Mouse (Mus musculus) neutrophil, adult 65 days (primary cell): Measurements from ENCODE around the gene Lgals4. TPM values are rescaled to one million over a fixed set of nuclear protein-coding genes. Genes with fewer than 3 reads are reported as not detected.

Experiments
- total RNA-seq: library from RNA; stranded (reverse); gene quantifications from 2 replicates; pipeline ENCODE4 v1.2.4, GENCODE M21; 2023

Lgals4 gene
- 14.9 and 15.9 TPM in 2 replicates for total RNA-seq

DNA sequence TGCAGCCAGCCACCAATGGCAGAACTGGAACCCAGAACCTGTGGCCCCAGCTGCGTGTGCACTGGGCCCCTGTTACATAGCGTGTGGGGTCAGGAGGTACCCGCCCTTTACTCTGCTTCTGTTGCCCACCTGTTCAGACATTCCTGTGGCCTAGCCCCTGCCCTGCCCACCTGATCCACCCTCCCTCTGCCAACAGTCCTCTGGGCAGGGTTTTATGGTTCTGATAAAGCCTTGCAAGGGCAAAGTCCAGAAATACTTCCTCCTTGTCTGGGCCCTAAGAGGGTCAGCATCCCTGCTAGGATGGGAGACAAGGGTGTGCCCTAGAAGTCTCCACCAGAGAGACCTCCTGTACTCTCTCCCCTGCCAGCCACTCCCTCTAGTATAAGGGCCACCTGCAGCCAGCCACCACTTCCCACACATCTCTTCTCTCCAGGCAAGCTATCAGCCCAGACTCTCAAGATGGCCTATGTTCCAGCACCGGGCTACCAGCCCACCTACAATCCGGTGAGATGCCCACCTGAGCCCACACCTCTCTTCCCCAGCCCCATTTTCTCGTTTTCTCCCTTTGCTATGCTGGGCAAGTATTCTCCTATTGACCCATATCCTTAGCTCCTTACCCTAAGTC is at the start of gene Lgals4:
Gene Lgals4, plus strand, starts transcription at position 132 of the 625 bp plus-strand sequence.

DNA sequence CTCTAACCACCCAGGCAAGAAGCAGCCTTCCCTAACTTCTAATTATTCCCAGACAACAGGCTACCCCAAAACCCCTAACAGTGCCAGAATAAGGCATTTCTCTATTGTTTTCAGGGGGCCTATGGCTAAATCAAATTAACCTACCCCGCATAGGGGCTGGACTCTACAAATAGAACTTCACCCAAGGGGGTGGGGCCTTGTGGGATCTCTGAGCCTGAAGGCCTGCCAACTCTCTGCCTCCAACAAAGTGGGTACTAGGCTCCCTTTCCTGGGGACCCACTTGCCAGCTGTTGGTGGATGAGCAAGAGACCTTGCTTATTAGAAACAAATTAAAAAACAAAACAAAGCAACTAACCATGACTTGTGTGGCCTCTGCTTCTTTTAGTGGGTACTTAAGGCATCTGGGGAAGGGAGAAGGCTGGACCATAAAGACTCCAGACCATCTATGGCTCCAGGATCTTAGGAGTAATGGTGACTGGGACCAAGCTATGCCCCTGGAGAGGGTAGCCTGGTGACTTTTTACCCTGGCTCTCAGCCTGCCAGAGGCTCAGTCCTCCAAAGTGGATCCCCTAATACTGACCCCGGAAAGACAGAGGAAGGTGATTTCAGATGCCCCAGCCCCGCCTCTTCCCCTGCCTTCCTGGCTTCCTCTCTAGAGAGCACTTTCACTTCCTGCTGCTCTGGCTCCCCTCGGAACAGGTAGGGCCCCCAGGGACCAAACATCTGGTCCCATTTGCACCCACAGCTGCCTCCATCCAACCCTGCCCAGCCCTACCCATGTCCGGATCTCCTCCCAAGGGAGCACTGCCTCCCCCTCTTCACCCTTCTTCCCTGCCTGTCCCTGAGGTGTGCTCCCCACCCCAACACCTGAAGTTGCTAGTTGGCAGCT is 45.1 kb upstream of the Lgals4 start, which contains the start of gene Rinl:
Gene Rinl, plus strand, starts transcription at position 663 of the 889 bp plus-strand sequence.

DNA sequence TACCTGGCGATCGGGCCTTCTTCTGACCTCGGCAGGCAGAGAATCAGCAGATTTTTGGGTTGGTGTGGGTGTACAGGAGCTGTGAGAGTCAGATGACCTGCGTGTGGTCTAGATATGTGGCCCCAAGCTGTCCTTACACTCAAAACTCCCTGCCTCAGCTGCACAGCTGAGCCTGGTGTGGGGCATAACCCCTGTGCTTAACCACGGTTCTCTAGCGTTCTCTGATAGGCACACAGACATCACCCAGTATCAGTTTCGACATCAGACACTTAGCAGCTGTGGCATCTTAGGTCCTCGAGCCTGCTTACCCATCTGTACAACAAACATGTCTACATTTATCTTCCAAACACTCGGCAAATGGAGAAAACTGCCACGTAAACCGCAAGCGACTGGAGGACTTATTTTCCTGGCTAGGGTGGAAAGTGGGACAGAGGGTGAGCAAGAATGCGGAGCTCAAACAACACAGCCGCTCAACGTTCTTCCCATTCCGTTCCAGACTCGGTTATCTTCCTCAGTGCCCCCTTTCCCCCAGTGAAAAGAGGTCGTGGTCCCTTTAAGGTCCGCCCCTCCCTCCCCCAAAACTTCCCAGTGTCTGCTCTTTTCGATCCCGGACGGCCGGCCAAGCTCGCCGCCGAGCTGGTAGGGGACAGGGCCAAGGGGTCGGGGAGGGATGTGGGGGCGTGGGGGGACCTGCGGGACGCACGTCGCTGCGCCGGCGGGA is 25.3 kb upstream of the Lgals4 start, which contains the start of gene Hnrnpl:
Gene Hnrnpl, plus strand, starts transcription at position 321 of the 721 bp plus-strand sequence.

DNA sequence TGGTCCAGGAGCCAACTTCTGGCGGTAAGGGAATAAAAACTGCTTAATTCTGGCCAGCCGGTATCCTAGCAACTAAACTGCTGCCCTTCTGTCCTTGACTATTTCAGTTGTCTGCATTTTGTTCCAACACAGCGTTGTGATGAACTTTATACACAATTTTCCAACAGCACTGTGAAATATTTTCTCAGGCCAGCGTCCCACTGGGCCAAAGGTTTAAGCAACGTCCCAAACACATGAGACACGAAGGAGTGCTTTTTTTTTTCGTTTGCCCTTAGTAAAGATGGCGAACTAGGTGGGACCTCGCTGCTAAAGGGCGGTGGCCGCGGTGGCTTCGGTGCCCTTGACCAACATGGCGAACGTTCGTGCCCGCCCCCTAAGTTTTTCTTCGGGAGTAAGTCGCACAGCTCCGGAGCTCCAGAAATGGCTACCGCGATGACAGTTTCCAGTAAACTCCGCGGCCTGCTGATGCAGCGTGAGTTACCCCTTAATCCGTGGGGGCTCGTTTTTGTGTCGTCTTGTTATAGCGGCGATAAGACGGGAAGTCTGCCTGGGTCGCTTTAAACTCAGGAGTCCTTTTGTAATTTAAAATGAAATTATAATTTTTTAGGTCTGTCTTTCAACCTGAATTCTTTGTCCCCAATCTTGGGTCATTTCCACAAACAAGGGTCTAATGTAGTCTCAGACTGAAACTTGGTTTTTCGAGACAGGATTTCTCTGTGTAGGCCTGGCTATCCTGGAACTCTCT is 8.5 kb upstream of the Lgals4 start, which contains the start of gene Ech1:
Gene Ech1, plus strand, starts transcription at position 277 of the 745 bp plus-strand sequence.

DNA sequence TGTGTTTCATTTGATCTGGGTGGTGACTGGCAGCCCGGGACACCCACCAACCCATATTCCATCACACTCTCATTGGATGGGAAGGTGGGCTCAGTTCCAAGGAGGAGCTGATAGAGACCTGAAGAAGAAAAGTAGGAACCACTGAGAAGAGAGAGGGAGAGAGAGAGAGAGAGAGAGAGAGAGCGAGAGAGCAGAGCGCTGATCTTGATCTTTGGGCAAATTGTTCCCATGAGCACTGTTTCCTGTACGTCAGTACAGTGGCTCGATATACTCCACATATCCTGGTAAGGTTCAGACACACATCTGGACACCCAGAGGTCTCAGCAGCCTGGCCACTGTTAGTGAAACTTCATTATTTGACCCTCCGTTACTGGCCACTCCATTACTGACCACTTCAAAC is 29.9 kb downstream of the Lgals4 start, which contains the start of gene Lgals7:
Gene Lgals7, plus strand, starts transcription at position 314 of the 400 bp plus-strand sequence.

DNA sequence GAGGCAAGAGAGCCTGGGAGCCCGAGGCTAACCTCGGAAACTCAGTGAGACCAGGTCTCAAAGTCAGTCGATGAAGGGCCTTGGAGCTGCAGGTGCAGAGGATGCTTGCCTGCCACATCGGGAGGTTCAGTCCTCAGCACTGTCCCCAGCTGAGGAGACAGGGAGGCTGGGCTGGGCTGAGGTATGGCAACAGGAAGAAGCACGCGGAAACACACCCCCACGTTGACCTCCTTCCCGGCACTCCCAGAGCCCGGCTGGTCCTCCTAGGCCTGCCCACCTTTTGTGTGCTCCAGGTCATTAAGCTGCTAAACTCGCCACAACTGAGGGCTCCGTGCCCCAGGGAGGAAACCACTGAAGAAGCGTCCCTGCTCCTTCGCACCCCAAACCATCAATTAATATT is 47.5 kb downstream of the Lgals4 start, which contains the start of gene Capn12:
Gene Capn12, plus strand, starts transcription at position 224 of the 400 bp plus-strand sequence.

Other genes with a start within 250 kb of the Lgals4 start
- gene Samd4b, start 235.7 kb upstream of the Lgals4 start, total RNA-seq: 67.4 and 83.8 TPM in 2 replicates
- 7.0 and 7.5 TPM in 2 replicates for gene Pak4, start 235.7 kb upstream of the Lgals4 start, total RNA-seq
- not detected in 2 replicates for gene Acp7, start 202.5 kb upstream of the Lgals4 start, total RNA-seq
- gene Fbxo27, start 141.0 kb upstream of the Lgals4 start, total RNA-seq: 0.95 TPM in 1 of 2 replicates, not detected in the other
- 2.2 and 4.9 TPM in 2 replicates for gene Fbxo17, start 117.0 kb upstream of the Lgals4 start, total RNA-seq
- gene Mrps12, start 92.0 kb upstream of the Lgals4 start, total RNA-seq: 13.6 and 16.0 TPM in 2 replicates
- gene Sars2, start 91.9 kb upstream of the Lgals4 start, total RNA-seq: 6.7 and 8.1 TPM in 2 replicates
- gene Ccer2, start 77.7 kb upstream of the Lgals4 start, total RNA-seq: not detected in 2 replicates
- 79.6 and 98.8 TPM in 2 replicates for gene Sirt2, start 67.1 kb upstream of the Lgals4 start, total RNA-seq
- gene Nfkbib, start 66.3 kb upstream of the Lgals4 start, total RNA-seq: 69.5 and 83.2 TPM in 2 replicates
- gene Rinl, start 44.9 kb upstream of the Lgals4 start, total RNA-seq: 98.4 and 115 TPM in 2 replicates
- gene Hnrnpl, start 25.3 kb upstream of the Lgals4 start, total RNA-seq: 348 and 515 TPM in 2 replicates
- gene Ech1, start 8.6 kb upstream of the Lgals4 start, total RNA-seq: 100 and 104 TPM in 2 replicates
- gene Lgals7, start 30.0 kb downstream of the Lgals4 start, total RNA-seq: not detected in 2 replicates
- gene Capn12, start 47.6 kb downstream of the Lgals4 start, total RNA-seq: not detected in 2 replicates
- gene Actn4, start 128.5 kb downstream of the Lgals4 start, total RNA-seq: 112 and 115 TPM in 2 replicates
- gene Eif3k, start 148.0 kb downstream of the Lgals4 start, total RNA-seq: 140 and 154 TPM in 2 replicates
- 31.5 and 32.6 TPM in 2 replicates for gene Map4k1, start 148.2 kb downstream of the Lgals4 start, total RNA-seq